Mouse (Mus musculus) forebrain, embryonic 11.5 days (tissue): ENCODE results near the gene Pcgf6. TPM values are rescaled to one million over a fixed set of nuclear protein-coding genes. Genes with fewer than 3 reads are reported as not detected.
"Not testable (repeated sequence)": the region's sequence is repeated elsewhere in the genome, so short reads cannot be mapped to it uniquely, and the experiment has no call there.

Experiments
- ATAC-seq: fragments of 200-750 bp; cut with Nextera tagmentation; replicated peaks from 2 replicates; pipeline ENCODE4 v1.8.0; 2017; ENCODE audit warnings: moderate TSS enrichment; ENCODE audit not compliant: low FRiP score
- DNase-seq: peaks from one replicate; pipeline ENCODE4 v3.0.0-alpha.2; 2017; ENCODE audit warnings: low spot score
- H3K27ac ChIP-seq: fragments of 300-500 bp; sonication (generic); 2 replicates; pipeline ENCODE4 v1.5.1; 2014; ENCODE audit warnings: low read depth, low read length
- H3K27me3 ChIP-seq: fragments of 300-500 bp; sonication (generic); 2 replicates; pipeline ENCODE4 v1.6.1; 2014; ENCODE audit warnings: mild to moderate bottlenecking, low read length, mixed read lengths; ENCODE audit not compliant: control insufficient read depth, insufficient read depth
- H3K36me3 ChIP-seq: fragments of 300-500 bp; sonication (generic); 2 replicates; pipeline ENCODE4 v1.6.1; 2014; ENCODE audit warnings: mild to moderate bottlenecking, low read length, moderate library complexity, mixed read lengths; ENCODE audit not compliant: control insufficient read depth, insufficient read depth
- H3K4me1 ChIP-seq: fragments of 300-500 bp; sonication (generic); replicated peaks from 2 replicates; pipeline ENCODE4 v1.6.1; 2014; ENCODE audit warnings: low read length, mixed read lengths; ENCODE audit not compliant: control insufficient read depth, insufficient read depth
- H3K4me2 ChIP-seq: fragments of 300-500 bp; sonication (generic); 2 replicates; pipeline ENCODE4 v1.6.1; 2014; ENCODE audit warnings: low read depth, mild to moderate bottlenecking, low read length, moderate library complexity, mixed read lengths; ENCODE audit not compliant: severe bottlenecking
- H3K4me3 ChIP-seq: fragments of 300-500 bp; sonication (generic); 2 replicates; pipeline ENCODE4 v1.5.1; 2014; ENCODE audit warnings: low read depth, low read length
- H3K9ac ChIP-seq: fragments of 300-500 bp; sonication (generic); 2 replicates; pipeline ENCODE4 v1.6.1; 2014; ENCODE audit warnings: low read length
- H3K9me3 ChIP-seq: fragments of 300-500 bp; sonication (generic); 2 replicates; pipeline ENCODE4 v1.6.1; 2016; ENCODE audit warnings: low read length, mixed read lengths; ENCODE audit not compliant: control insufficient read depth
- WGBS: fragments of 180-500 bp; shearing (Covaris S2); extraction: QIAGEN DNeasy Blood & Tissue Kit; methylation state at CpG from one replicate; pipeline ENCODE4 v1.1.7; 2014; 5-methylcytosine and 5-hydroxymethylcytosine counted together
- polyA plus RNA-seq: library from polyadenylated mRNA; unstranded; fragments of >200 nt; fragmentation: Nextera tagmentation; extraction: Ambion mirVana; gene quantifications from 2 replicates; pipeline ENCODE4 v1.2.1, GENCODE M21; 2014

Pcgf6 gene
- polyA plus RNA-seq, 1 experiment from 2014 or later: 37.3 TPM

GRCm38 (mm10) chr19:46999753-47000152, 51.0 kb downstream of the Pcgf6 start:
- Histone ChIP-seq H3K27ac (no peak overlapping the region), H3K36me3 (no peaks in the 10 kb centered on the region), H3K4me3 (no peak overlapping the region), H3K4me1 (no peaks in the 10 kb centered on the region), H3K27me3 (no peaks in the 10 kb centered on the region), H3K4me2 (no peak overlapping the region), H3K9me3 (no peaks in the 10 kb centered on the region), H3K9ac (no peak overlapping the region)
- DNase-seq: no peak
- ATAC-seq: no peak
- 82% methylated on average over 6 of the region's 6 CpGs for WGBS

- H3K4me2 ChIP-seq: no peak overlapping the region
- no peaks in the 10 kb centered on the region for H3K9me3 ChIP-seq
- H3K4me3 ChIP-seq: no peak overlapping the region
- no peak overlapping the region for H3K27ac ChIP-seq
- H3K4me1 ChIP-seq: no peaks in the 10 kb centered on the region
- no peaks in the 10 kb centered on the region for H3K36me3 ChIP-seq
- no peaks in the 10 kb centered on the region for H3K27me3 ChIP-seq
- ATAC-seq: no peak
- WGBS: 84% methylated on average over 4 of the region's 4 CpGs
- DNase-seq: no peak
- no peak overlapping the region for H3K9ac ChIP-seq
Observed at GRCm38 (mm10) chr19:46998953-46999352, 51.8 kb downstream of the Pcgf6 start.

- no peak overlapping the region for H3K4me3 ChIP-seq
- ATAC-seq (no peak), DNase-seq (no peak)
- no peak overlapping the region for H3K9ac ChIP-seq
- no peak overlapping the region for H3K27ac ChIP-seq
- no peak overlapping the region for H3K4me2 ChIP-seq
- no peaks in the 10 kb centered on the region for H3K9me3 ChIP-seq
- H3K36me3 ChIP-seq: no peaks in the 10 kb centered on the region
- H3K27me3 ChIP-seq: no peaks in the 10 kb centered on the region
- no peaks in the 10 kb centered on the region for H3K4me1 ChIP-seq
- WGBS: 90% methylated on average over 8 of the region's 8 CpGs
Observed at GRCm38 (mm10) chr19:46998168-46998870, 52.4 kb downstream of the Pcgf6 start.

- H3K9ac ChIP-seq: no peak overlapping the region
- no peak overlapping the region for H3K4me2 ChIP-seq
- no peak overlapping the region for H3K27ac ChIP-seq
- H3K9me3 ChIP-seq: no peaks in the 10 kb centered on the region
- no peaks in the 10 kb centered on the region for H3K36me3 ChIP-seq
- WGBS: 92% methylated on average over 9 of the region's 9 CpGs
- H3K4me1 ChIP-seq: no peaks in the 10 kb centered on the region
- ATAC-seq (no peak), DNase-seq (no peak)
- no peak overlapping the region for H3K4me3 ChIP-seq
- no peaks in the 10 kb centered on the region for H3K27me3 ChIP-seq
Observed at GRCm38 (mm10) chr19:46996095-46996494, 54.6 kb downstream of the Pcgf6 start.

- DNase-seq, H3K9ac ChIP-seq, H3K27me3 ChIP-seq, H3K4me2 ChIP-seq, H3K4me1 ChIP-seq, H3K36me3 ChIP-seq, ATAC-seq, H3K4me3 ChIP-seq, H3K27ac ChIP-seq, H3K9me3 ChIP-seq: not testable (repeated sequence)
- WGBS: 79% methylated on average over 4 of the region's 4 CpGs
Observed at GRCm38 (mm10) chr19:46992329-46992728, 58.4 kb downstream of the Pcgf6 start.

DNA sequence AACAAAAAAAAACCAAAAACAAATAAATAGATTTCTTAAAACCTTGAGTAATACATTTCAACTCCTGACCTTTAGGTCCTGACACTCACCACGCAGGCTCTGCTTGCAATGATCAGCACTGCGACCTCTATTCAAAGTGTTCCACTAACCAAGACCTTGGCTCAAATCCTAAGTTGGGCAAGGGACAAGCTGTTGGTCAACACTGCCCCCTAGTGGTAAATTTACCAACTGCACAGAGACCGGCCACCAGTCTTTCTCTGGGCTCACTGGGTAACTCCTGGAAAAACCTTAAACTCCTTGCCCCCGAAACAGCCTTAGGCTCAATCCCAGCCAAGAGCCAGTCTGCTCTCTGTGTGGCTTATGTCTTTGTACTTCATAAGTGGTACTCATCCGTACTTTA, 59.6 kb downstream of the Pcgf6 start:
- no peak for ATAC-seq
- Histone ChIP-seq H3K27ac (no peak overlapping the region), H3K4me2 (no peak overlapping the region), H3K4me1 (peaks cover 6% of the 10 kb centered on the region; the same call in 1 of the 2 replicates), H3K36me3 (no peaks in the 10 kb centered on the region), H3K4me3 (no peak overlapping the region), H3K27me3 (no peaks in the 10 kb centered on the region), H3K9me3 (no peaks in the 10 kb centered on the region), H3K9ac (no peak overlapping the region)
- DNase-seq: peak; percentile 90
- 15% methylated on average over 5 of the region's 5 CpGs for WGBS

DNA sequence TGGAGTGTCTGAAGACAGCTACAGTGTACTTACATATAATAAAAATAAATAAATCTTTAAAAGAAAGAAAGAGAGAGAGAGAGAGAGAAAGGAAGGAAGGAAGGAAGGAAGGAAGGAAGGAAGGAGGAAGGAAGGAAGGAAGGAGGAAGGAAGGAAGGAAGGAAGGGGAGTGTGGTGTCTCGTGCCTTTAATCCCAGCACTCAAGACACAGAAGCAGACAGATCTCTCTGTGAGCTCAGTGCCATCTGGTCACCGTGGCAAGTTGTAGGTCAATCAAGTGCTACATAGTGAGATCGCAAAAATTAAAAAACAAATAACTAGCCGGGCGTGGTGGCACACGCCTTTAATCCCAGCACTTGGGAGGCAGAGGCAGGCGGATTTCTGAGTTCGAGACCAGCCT, 60.1 kb downstream of the Pcgf6 start:
- not testable (repeated sequence) for H3K9me3 ChIP-seq, DNase-seq, ATAC-seq, H3K4me2 ChIP-seq, H3K36me3 ChIP-seq, H3K4me3 ChIP-seq, H3K27me3 ChIP-seq, H3K4me1 ChIP-seq, H3K27ac ChIP-seq, H3K9ac ChIP-seq
- WGBS: 85% methylated on average over 8 of the region's 8 CpGs

- Histone ChIP-seq H3K9me3 (no peaks in the 10 kb centered on the region), H3K27ac (no peak overlapping the region), H3K4me3 (no peak overlapping the region), H3K36me3 (no peaks in the 10 kb centered on the region), H3K4me1 (peaks cover 6% of the 10 kb centered on the region; the same call in 1 of the 2 replicates), H3K27me3 (no peaks in the 10 kb centered on the region), H3K4me2 (no peak overlapping the region), H3K9ac (no peak overlapping the region)
- WGBS: 90% methylated on average over 3 of the region's 3 CpGs
- DNase-seq (no peak), ATAC-seq (no peak)
Observed at GRCm38 (mm10) chr19:46990153-46990518, 60.6 kb downstream of the Pcgf6 start.

- H3K4me2 ChIP-seq: no peak overlapping the region
- no peaks in the 10 kb centered on the region for H3K9me3 ChIP-seq
- WGBS: 80% methylated on average over 20 of the region's 20 CpGs
- no peaks in the 10 kb centered on the region for H3K36me3 ChIP-seq
- H3K27me3 ChIP-seq: no peaks in the 10 kb centered on the region
- DNase-seq: no peak
- no peak overlapping the region for H3K4me3 ChIP-seq
- ATAC-seq: no peak
- H3K4me1 ChIP-seq: peaks cover 6% of the 10 kb centered on the region; the same call in 1 of the 2 replicates
- no peak overlapping the region for H3K9ac ChIP-seq
- H3K27ac ChIP-seq: no peak overlapping the region
Observed at GRCm38 (mm10) chr19:46989479-46990152, 61.1 kb downstream of the Pcgf6 start.
